Mouse (Mus musculus): ENCODE data around the gene Ndel1. TPM values are rescaled to one million over a fixed set of nuclear protein-coding genes. Genes with fewer than 3 reads are reported as not detected.
"Not testable (repeated sequence)": the region's sequence is repeated elsewhere in the genome, so short reads cannot be mapped to it uniquely, and the experiment has no call there.

The Ndel1 gene
- total RNA-seq, 2 experiments from 2014 or later: 56.0 to 60.9 TPM

GRCm38 (mm10) chr11:68853611-68854401 lies 17.9 kb downstream of the Ndel1 start:
- intact Hi-C loops (cut with DNase I): no loop called here
- DNase-seq (ENCODE audit: low spot score): peak; percentile 65

DNA sequence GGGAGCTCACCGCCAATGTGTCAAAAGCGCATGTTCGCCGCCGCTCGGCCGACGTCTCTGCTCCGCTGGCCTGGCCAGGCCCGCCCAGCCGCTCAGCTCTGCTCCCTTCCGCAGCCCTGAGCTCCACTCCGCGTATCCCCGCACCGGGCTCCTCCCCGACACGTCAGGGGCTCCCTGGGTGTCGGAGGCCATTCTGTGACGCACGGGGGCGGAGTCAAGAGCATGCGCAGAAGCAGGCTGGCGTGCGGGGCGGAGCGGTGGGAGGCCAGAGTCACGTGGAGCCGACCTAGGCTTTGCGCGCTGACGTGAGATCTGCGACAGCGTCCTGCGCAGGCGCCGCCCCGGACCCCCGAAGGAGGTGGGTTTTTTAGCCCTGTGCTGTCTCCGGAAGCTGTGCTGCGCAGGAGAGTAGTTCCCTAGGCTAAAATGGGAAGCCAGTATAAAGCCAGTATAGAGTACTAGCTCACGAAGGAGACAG lies 18.7 kb downstream of the Ndel1 start:
- DNase-seq (ENCODE audit: low spot score): peak; percentile 100
- intact Hi-C loops (cut with DNase I): no loop called here

GRCm38 (mm10) chr11:68852486-68852901 lies 19.2 kb downstream of the Ndel1 start:
- intact Hi-C loops (cut with DNase I): no loop called here
- peak; percentile 74 for DNase-seq (ENCODE audit: low spot score)

- DNase-seq (ENCODE audit: low spot score): no peak
- intact Hi-C loops (cut with DNase I): no loop called here
Observed at GRCm38 (mm10) chr11:68851644-68852485, 19.8 kb downstream of the Ndel1 start.

DNA sequence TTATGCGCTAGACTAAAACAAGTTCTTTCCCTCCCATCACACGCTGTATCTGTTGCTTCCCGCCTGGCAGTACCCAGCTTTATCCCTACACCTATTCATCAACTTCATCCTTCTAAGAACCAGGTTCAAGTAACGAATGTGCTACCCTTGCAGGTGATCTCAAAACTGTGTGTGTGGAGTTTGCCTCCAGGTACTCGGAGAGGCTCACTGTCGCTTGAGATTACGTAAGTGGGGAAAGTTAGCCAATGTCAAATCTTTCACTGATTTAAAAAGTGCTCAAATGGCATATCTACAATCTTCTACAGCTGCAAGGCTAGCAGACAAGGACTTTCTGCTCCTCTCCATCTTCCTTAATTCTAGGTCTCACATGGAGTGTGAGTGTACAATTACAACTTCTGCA lies 20.8 kb downstream of the Ndel1 start:
- intact Hi-C loops (cut with DNase I): no loop called here

DNA sequence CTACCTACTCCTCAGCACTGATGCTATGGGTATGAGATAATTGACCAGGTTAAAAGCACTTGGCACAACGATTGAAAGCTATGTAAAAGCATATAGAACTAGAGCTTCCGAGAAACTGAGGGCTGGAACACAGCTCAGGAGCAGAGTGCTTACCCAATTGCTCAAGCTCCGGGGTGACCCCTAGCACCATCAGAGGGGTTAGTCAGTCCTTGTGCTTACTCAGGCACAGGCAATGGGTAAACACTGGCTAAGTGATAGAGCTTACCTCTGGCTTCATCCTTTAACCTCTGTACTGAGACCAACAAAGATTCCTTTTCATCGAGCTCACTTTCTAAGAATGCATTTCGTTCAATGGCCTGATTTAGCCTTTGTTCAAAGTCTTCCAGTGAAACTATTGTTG lies 32.1 kb downstream of the Ndel1 start:
- intact Hi-C loops (cut with DNase I): loop anchor here (2.0 kb wide), 1 partner anchor 35 kb away; no protein-coding TSS in a partner anchor
- DNase-seq (ENCODE audit: low spot score): no peak

More for the DNA sequence above, 20.8 kb downstream of the Ndel1 start:
- DNase-seq (ENCODE audit: low spot score): no peak

DNA sequence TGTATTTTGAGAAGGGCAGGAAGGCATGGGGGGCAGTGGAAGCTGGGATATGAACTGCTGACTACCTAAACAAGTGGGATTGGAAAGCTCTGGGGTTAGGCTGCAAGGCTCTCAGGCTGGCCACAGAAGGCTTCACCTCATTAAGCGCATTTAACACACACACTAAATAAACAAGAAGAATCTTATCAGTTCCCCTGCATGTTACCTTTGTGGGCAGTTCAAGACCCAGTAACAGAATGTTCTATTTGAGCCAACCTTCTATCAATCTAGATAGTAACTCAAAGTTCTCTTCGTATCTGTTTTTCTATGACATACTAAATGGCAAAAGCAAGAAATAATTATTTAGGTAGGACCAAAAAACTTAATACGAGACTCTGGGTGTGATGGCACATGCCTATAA lies 36.6 kb downstream of the Ndel1 start:
- no peak for DNase-seq (ENCODE audit: low spot score)
- intact Hi-C loops (cut with DNase I): no loop called here

GRCm38 (mm10) chr11:68833593-68833992 lies 38.1 kb downstream of the Ndel1 start:
- intact Hi-C loops (cut with DNase I): no loop called here
- no peak for DNase-seq (ENCODE audit: low spot score)

GRCm38 (mm10) chr11:68832793-68833192 lies 38.9 kb downstream of the Ndel1 start:
- intact Hi-C loops (cut with DNase I): no loop called here
- DNase-seq (ENCODE audit: low spot score): no peak

- intact Hi-C loops (cut with DNase I); DNase-seq (ENCODE audit: low spot score): not testable (repeated sequence)
Observed at GRCm38 (mm10) chr11:68831580-68831979, 40.1 kb downstream of the Ndel1 start.

DNA sequence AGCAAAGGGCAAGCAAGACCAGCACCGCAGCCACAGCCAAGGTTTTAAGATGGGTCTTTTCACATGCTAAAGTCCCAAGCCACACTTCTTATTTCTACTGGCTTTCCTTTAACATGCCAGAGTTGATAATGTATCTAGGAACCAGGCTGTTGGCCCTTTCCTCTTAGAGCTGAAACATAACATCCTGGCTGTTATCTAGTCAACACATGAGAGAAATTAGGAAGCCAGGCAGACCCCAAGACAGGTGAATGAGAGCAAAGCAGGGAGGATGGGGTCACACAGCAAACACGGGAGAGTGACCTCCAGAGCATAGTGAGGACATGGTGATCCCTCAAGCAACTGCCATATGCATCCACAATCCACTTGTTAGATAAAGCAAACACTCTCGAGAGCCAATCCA lies 44.9 kb downstream of the Ndel1 start:
- DNase-seq (ENCODE audit: low spot score): no peak

GRCm38 (mm10) chr11:68822326-68822725 lies 49.3 kb downstream of the Ndel1 start:
- DNase-seq (ENCODE audit: low spot score): no peak
- intact Hi-C loops (cut with DNase I): no loop called here

More for the DNA sequence above, 44.9 kb downstream of the Ndel1 start:
- intact Hi-C loops (cut with DNase I): no loop called here

DNA sequence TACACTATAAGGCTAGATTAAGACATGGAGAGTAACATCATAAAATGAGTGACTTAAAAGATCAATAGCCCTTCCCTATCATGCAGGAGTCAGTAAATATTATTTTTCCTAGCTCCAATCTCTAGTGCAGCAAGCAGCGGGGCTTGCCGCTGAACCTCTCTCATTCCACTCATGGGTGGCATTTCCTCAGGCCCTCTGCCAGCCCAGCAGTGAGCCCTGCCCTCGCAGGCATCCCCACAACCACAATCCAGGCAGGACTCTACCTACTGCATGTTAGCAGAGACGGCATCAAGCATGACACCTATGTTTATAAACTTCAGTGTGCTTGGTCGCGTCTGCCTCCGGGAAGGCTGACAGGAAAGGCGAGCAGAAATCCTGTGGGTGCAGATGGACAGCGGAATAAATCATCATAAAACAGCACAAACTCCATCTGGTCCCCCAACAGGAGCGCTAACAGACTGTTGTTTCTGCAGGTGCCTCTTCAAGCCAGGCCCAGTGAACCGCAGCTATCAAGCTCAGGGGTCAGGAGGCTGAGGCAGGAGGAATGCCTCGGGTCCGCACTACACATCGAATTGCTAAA lies 52.3 kb downstream of the Ndel1 start:
- intact Hi-C loops (cut with DNase I): no loop called here
- no peak for DNase-seq (ENCODE audit: low spot score)

GRCm38 (mm10) chr11:68818416-68818815 lies 53.2 kb downstream of the Ndel1 start:
- intact Hi-C loops (cut with DNase I): no loop called here
- no peak for DNase-seq (ENCODE audit: low spot score)

DNA sequence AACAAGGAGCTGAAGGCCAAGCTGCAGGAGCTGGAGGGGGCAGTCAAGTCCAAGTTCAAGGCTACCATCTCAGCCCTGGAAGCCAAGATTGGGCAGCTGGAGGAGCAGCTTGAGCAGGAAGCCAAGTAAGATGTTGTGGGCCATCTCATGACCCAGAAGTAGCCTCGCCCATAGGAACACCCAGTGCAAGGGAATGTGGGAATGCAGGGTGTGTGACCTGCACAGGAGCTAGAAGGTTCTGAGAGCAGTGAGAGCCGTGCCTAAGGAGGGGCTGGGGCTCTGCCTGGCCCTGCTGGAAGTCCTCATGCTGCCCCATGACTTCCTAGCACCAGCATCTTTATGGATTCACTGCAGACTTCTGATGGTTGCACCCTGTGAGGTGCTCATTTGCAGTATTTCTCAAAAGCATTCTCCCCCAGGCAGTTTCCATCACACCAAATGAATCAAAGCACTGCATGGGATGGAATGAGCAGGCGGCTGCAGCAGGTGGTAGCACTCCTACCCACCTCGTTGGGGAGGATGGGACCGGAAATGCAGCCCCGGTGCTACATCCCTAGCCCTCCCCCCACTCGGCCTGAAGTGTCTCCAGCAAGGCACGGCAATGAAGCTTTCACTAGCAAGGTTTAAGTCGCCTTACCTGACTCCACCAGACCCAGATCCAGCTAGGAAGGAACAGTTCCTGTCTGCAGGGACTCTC lies 59.6 kb downstream of the Ndel1 start:
- DNase-seq (ENCODE audit: low spot score): no peak
- intact Hi-C loops (cut with DNase I): no loop called here

GRCm38 (mm10) chr11:68807787-68808186 lies 63.9 kb downstream of the Ndel1 start:
- no peak for DNase-seq (ENCODE audit: low spot score)
- intact Hi-C loops (cut with DNase I): loop anchor here (1.0 to 10.0 kb wide), 4 partner anchors 68 to 323 kb away; partner anchors contain the start of gene Ccdc42

DNA sequence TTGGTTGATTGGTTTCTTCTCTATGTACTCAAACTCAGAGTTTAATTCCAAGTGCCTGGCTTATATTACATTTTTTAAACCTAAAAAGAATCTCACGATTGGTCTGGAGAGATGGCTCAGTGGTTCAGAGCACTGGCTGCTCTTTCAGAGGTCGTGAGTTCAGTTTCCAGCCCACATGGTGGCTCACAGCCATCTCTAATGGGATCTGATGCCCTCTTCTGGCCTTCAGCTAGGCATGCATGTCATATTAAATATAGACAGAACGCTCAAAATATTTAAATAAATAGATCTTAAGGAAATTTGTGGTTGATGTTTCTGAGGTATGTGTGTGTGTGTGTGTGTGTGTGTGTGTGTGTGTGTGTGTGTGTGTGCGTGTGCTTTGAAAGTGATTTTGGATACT lies 66.5 kb downstream of the Ndel1 start:
- intact Hi-C loops (cut with DNase I): loop anchor here (5.0 to 10.0 kb wide), 3 partner anchors 218 to 320 kb away; partner anchors contain the start of gene Ccdc42
- DNase-seq (ENCODE audit: low spot score): no peak

DNA sequence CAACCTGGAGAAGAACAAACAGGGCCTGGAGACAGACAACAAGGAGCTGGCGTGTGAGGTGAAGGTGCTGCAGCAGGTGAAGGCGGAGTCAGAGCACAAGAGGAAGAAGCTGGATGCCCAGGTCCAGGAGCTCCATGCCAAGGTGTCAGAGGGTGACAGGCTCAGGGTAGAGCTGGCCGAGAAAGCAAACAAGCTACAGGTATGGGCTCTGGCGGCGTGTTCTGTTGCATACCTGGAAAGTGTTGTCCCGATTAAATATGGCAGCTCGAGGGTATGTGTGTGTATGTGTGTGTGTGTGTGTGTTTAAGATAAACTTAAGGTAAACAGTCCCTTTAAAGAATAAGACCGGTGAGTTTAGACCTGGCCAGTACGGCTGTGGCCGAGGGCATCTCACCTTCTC lies 73.4 kb downstream of the Ndel1 start:
- no peak for DNase-seq (ENCODE audit: low spot score)
- intact Hi-C loops (cut with DNase I): no loop called here

GRCm38 (mm10) chr11:68791794-68792193 lies 79.9 kb downstream of the Ndel1 start:
- intact Hi-C loops (cut with DNase I): no loop called here
- DNase-seq (ENCODE audit: low spot score): no peak

- no peak for DNase-seq (ENCODE audit: low spot score)
- intact Hi-C loops (cut with DNase I): no loop called here
Observed at GRCm38 (mm10) chr11:68790720-68791119, 80.9 kb downstream of the Ndel1 start.
